Mouse (Mus musculus) ES-E14 (cell line): ENCODE data around the gene Zfp367. TPM values are rescaled to one million over a fixed set of nuclear protein-coding genes. Genes with fewer than 3 reads are reported as not detected.
A peak's percentile ranks its signal among the peaks of the same experiment; 100 is the strongest.

Source experiments
- DNase-seq: peaks from one replicate; pipeline ENCODE4 v3.0.0-alpha.2; 2013; ENCODE audit warnings: low read depth, low spot score
- H3K27ac ChIP-seq: 2 replicates; pipeline ENCODE4 v1.5.1; 2012; ENCODE audit warnings: low read depth, mild to moderate bottlenecking, low read length, moderate library complexity, mixed read lengths; ENCODE audit not compliant: poor library complexity, insufficient read depth, severe bottlenecking
- H3K36me3 ChIP-seq: 2 replicates; pipeline ENCODE4 v1.6.1; 2012; ENCODE audit warnings: mild to moderate bottlenecking, low read length, moderate library complexity, mixed read lengths; ENCODE audit not compliant: control insufficient read depth, poor library complexity, insufficient read depth, severe bottlenecking
- H3K4me1 ChIP-seq, 2 experiments: fragments of 150-350 bp in 1 of 2; sonication (generic) in 1 of 2; 2 replicates each; pipeline ENCODE4 v1.6.1; 2012; ENCODE audit warnings: low read length in 2 of 2, mild to moderate bottlenecking in 1 of 2, mixed read lengths in 1 of 2; ENCODE audit not compliant: control insufficient read depth in 2 of 2, insufficient read depth in 2 of 2, poor library complexity in 1 of 2
- H3K4me3 ChIP-seq, 2 experiments: fragments of 150-350 bp in 1 of 2; sonication (generic) in 1 of 2; 2 replicates each; pipeline ENCODE4 v1.5.1; 2012; ENCODE audit warnings: low read length in 2 of 2, low read depth in 1 of 2, mild to moderate bottlenecking in 1 of 2, mixed read lengths in 1 of 2; ENCODE audit not compliant: insufficient read depth in 1 of 2, poor library complexity in 1 of 2, severe bottlenecking in 1 of 2
- H3K9ac ChIP-seq: 2 replicates; pipeline ENCODE4 v1.6.1; 2012; ENCODE audit warnings: low read depth, mild to moderate bottlenecking, low read length, mixed read lengths; ENCODE audit not compliant: poor library complexity, insufficient read depth, severe bottlenecking
- H3K9me3 ChIP-seq: fragments of 150-350 bp; sonication (generic); 2 replicates; pipeline ENCODE4 v1.6.1; 2012; ENCODE audit warnings: low read depth, mild to moderate bottlenecking, low read length; ENCODE audit not compliant: control insufficient read depth, insufficient read depth
- CHD2 ChIP-seq: IDR thresholded peaks from 2 replicates; pipeline ENCODE4 v1.6.1; 2014; ENCODE audit warnings: mild to moderate bottlenecking, low read depth, low read length, inconsistent platforms
- HCFC1 ChIP-seq: IDR thresholded peaks from 2 replicates; pipeline ENCODE4 v1.6.1; 2012; ENCODE audit warnings: low read length, inconsistent platforms, borderline replicate concordance; ENCODE audit not compliant: insufficient read depth
- MAFK ChIP-seq: IDR thresholded peaks from 2 replicates; pipeline ENCODE4 v1.6.1; 2014; ENCODE audit warnings: mild to moderate bottlenecking, low read depth, low read length, inconsistent platforms; ENCODE audit not compliant: insufficient read depth
- ZC3H11A ChIP-seq: IDR thresholded peaks from 2 replicates; pipeline ENCODE4 v1.6.1; 2012; ENCODE audit warnings: low read depth, mild to moderate bottlenecking, inconsistent platforms, low read length, borderline replicate concordance
- ZNF384 ChIP-seq: IDR thresholded peaks from 2 replicates; pipeline ENCODE4 v1.6.1; 2012; ENCODE audit warnings: low read depth, low read length, inconsistent platforms
- in situ Hi-C, 2 experiments: fragments of 600-800 bp; cut with MboI; formaldehyde crosslinking; loops; one replicate each; pipeline ENCODE4 v1.15.1; 2025; ENCODE audit warnings: low sequenced_read_pairs in 2 of 2, inconsistent platforms in 1 of 2; ENCODE audit not compliant: unreplicated experiment in 2 of 2
- total RNA-seq: library from RNA; depleted of rRNA; stranded (reverse); fragments of 300-350 nt; gene quantifications from 2 replicates; pipeline ENCODE4 v1.2.3, GENCODE M21; 2012

Gene Zfp367
- total RNA-seq, 1 experiment, result 18.0 TPM

- Histone ChIP-seq H3K27ac (no peak overlapping the region), H3K9ac (no peak overlapping the region), H3K36me3 (no peaks in the 10 kb centered on the region), H3K4me3 (no peak overlapping the region), H3K4me1 (peaks cover 0 to 8% of the 10 kb centered on the region in 2 experiments; a peak in 2 of 4 replicates), H3K9me3 (no peaks in the 10 kb centered on the region)
- no peak for DNase-seq
- in situ Hi-C loops, result loop anchor here (10.0 kb wide), 1 partner anchor 128 kb away; the partner anchor contains the start of gene Aaed1 (in 2 of the 2)
- TF ChIP-seq HCFC1 (no peak), MAFK (no peak), CHD2 (no peak), ZC3H11A (no peak), ZNF384 (no peak)
Measured at GRCm38 (mm10) chr13:64186516-64186915, 33.5 kb upstream of the Zfp367 start.

GRCm38 (mm10) chr13:64185586-64185985 is 32.6 kb upstream of the Zfp367 start:
- no peak for DNase-seq
- Histone ChIP-seq H3K4me1 (peaks cover 0 to 8% of the 10 kb centered on the region in 2 experiments; a peak in 2 of 4 replicates), H3K4me3 (no peak overlapping the region), H3K9ac (no peak overlapping the region), H3K9me3 (no peaks in the 10 kb centered on the region), H3K27ac (no peak overlapping the region), H3K36me3 (no peaks in the 10 kb centered on the region)
- TF ChIP-seq ZC3H11A (no peak), HCFC1 (no peak), ZNF384 (no peak), MAFK (no peak), CHD2 (no peak)
- in situ Hi-C loops, result loop anchor here (10.0 kb wide), 1 partner anchor 129 kb away; the partner anchor contains the start of gene Aaed1 (in 2 of the 2)

- H3K27ac ChIP-seq, result no peak overlapping the region
- no peak for DNase-seq
- TF ChIP-seq ZNF384 (0 out of 2 replicates have a peak, but pooled peaks have one; percentile 35), MAFK (no peak), CHD2 (no peak)
- H3K4me3 ChIP-seq, result 0 out of 4 replicates have a peak overlapping the region, but pooled peaks of 1 of the 2 experiments have one; percentile 13
- H3K9ac ChIP-seq, result no peak overlapping the region
- H3K36me3 ChIP-seq, result no peaks in the 10 kb centered on the region
- no peaks in the 10 kb centered on the region for H3K9me3 ChIP-seq
- in situ Hi-C loops, result loop anchor here (10.0 kb wide), 1 partner anchor 130 kb away; the partner anchor contains the start of gene Aaed1 (in 2 of the 2)
- peaks cover 0 to 8% of the 10 kb centered on the region in 2 experiments; a peak in 2 of 4 replicates for H3K4me1 ChIP-seq
Measured at GRCm38 (mm10) chr13:64185176-64185575, 32.2 kb upstream of the Zfp367 start.

GRCm38 (mm10) chr13:64184361-64184760 is 31.4 kb upstream of the Zfp367 start:
- DNase-seq, result no peak
- Histone ChIP-seq H3K9ac (no peak overlapping the region), H3K36me3 (no peaks in the 10 kb centered on the region), H3K27ac (no peak overlapping the region), H3K4me3 (no peak overlapping the region), H3K9me3 (no peaks in the 10 kb centered on the region), H3K4me1 (peaks cover 0 to 8% of the 10 kb centered on the region in 2 experiments; a peak in 2 of 4 replicates)
- in situ Hi-C loops, result loop anchor here (10.0 kb wide), 1 partner anchor 130 kb away; the partner anchor contains the start of gene Aaed1 (in 2 of the 2)
- no peak for TF ChIP-seq MAFK
- no peak for TF ChIP-seq CHD2
- TF ChIP-seq HCFC1, result no peak
- TF ChIP-seq ZC3H11A, result no peak
- TF ChIP-seq ZNF384, result no peak
